24 mouse cellular contexts compared by ENCODE assay signal in genomic region chr3:107507966-107508365, GRCm38 (mm10). TPM values are rescaled to one million over a fixed set of nuclear protein-coding genes. Genes with fewer than 3 reads are reported as not detected.
"Had no signal": no experiment of that assay in that cellular context is flagged by ENCODE, and none has a peak within 500 bp of the region (broad histone marks: within the 10 kb centered on the region; RNA-seq: fewer than 3 reads in every experiment).

No protein-coding gene starts in this region.

- H3K4me3 ChIP-seq: limb, embryonic 12.5 days; liver, embryonic 12.5 days; liver, embryonic 15.5 days; lung, embryonic 15.5 days; megakaryocyte, embryonic 14.5 days; midbrain, embryonic 10.5 days; midbrain, embryonic 13.5 days had no signal

- H3K27me3 ChIP-seq: limb, embryonic 12.5 days; liver, embryonic 15.5 days; lung, embryonic 15.5 days; midbrain, embryonic 13.5 days had no signal

- H3K9me3 ChIP-seq: limb, embryonic 12.5 days; liver, embryonic 12.5 days; liver, embryonic 15.5 days; lung, embryonic 15.5 days; megakaryocyte, embryonic 14.5 days; midbrain, embryonic 10.5 days; midbrain, embryonic 13.5 days had no signal

- H3K36me3 ChIP-seq: limb, embryonic 12.5 days; liver, embryonic 12.5 days; liver, embryonic 15.5 days; lung, embryonic 15.5 days; midbrain, embryonic 10.5 days; midbrain, embryonic 13.5 days had no signal

- H3K4me2 ChIP-seq: limb, embryonic 12.5 days; liver, embryonic 12.5 days; liver, embryonic 15.5 days; lung, embryonic 15.5 days; midbrain, embryonic 13.5 days had no signal

- H3K4me1 ChIP-seq: liver, embryonic 12.5 days; liver, embryonic 15.5 days; megakaryocyte, embryonic 14.5 days had no signal

- H3K27ac ChIP-seq: kidney, postnatal 0 days; limb, embryonic 12.5 days; liver, embryonic 12.5 days; liver, embryonic 15.5 days; lung, embryonic 15.5 days; midbrain, embryonic 10.5 days; midbrain, embryonic 13.5 days had no signal

- ATAC-seq: liver, embryonic 12.5 days; midbrain, embryonic 13.5 days; midbrain, embryonic 16.5 days had no signal

- H3K9ac ChIP-seq: limb, embryonic 12.5 days; liver, embryonic 12.5 days; liver, embryonic 15.5 days; lung, embryonic 15.5 days; midbrain, embryonic 13.5 days had no signal

- DNase-seq: liver; lung, adult 18-20 months; lung, postnatal 10 days; lung, postnatal 36 days; thymus, adult 18-20 months; thymus, postnatal 4 days had no signal

RNA-seq across cellular contexts. Expression of gene Ubl4b, which starts 46.9 kb away (rescaled TPM):
- total RNA-seq: layer of hippocampus, adult 8-10 months; layer of hippocampus, postnatal 14 days had no signal
- polyA plus RNA-seq: kidney, embryonic 14.5 days; kidney, postnatal 0 days; large intestine, adult 2 months; liver, embryonic 12.5 days; liver, embryonic 15.5 days; lung, embryonic 15.5 days; midbrain, embryonic 10.5 days; midbrain, embryonic 13.5 days; midbrain, embryonic 16.5 days; neural tube, embryonic 11.5 days; neural tube, embryonic 14.5 days; small intestine, adult 2 months; spleen, adult 2 months; stomach, embryonic 16.5 days had no signal

RNA-seq across cellular contexts. Expression of gene Kcnc4, which starts 48.6 kb away (rescaled TPM):
- polyA plus RNA-seq: limb, embryonic 12.5 days; liver, embryonic 12.5 days; liver, embryonic 15.5 days; midbrain, embryonic 10.5 days had no signal
